Mouse (Mus musculus) limb, embryonic 14.5 days (tissue): Measurements from ENCODE around the gene Prss53. TPM values are rescaled to one million over a fixed set of nuclear protein-coding genes. Genes with fewer than 3 reads are reported as not detected.

ENCODE experiments used
- ATAC-seq: fragments of 200-750 bp; cut with Nextera tagmentation; 2 replicates; pipeline ENCODE4 v1.8.0; 2017; ENCODE audit warnings: low read depth, moderate number of reproducible peaks, moderate TSS enrichment; ENCODE audit not compliant: low FRiP score
- DNase-seq: peaks from one replicate; pipeline ENCODE4 v3.0.0-alpha.2; 2015; ENCODE audit warnings: low spot score
- H3K27ac ChIP-seq: fragments of 300-500 bp; sonication (generic); replicated peaks from 2 replicates; pipeline ENCODE4 v1.5.1; 2014; ENCODE audit warnings: low read depth, mild to moderate bottlenecking, low read length, moderate library complexity, mixed read lengths
- H3K27me3 ChIP-seq: fragments of 300-500 bp; sonication (generic); 2 replicates; pipeline ENCODE4 v1.6.1; 2014; ENCODE audit warnings: low read length, mixed read lengths; ENCODE audit not compliant: control insufficient read depth, insufficient read depth
- H3K36me3 ChIP-seq: fragments of 300-500 bp; sonication (generic); 2 replicates; pipeline ENCODE4 v1.6.1; 2014; ENCODE audit warnings: mild to moderate bottlenecking, low read length, moderate library complexity, mixed read lengths; ENCODE audit not compliant: control insufficient read depth, insufficient read depth
- H3K4me1 ChIP-seq: fragments of 300-500 bp; sonication (generic); 2 replicates; pipeline ENCODE4 v1.6.1; 2014; ENCODE audit warnings: antibody characterized with exemption, low read length, mixed read lengths; ENCODE audit not compliant: control insufficient read depth, insufficient read depth
- H3K4me2 ChIP-seq: fragments of 300-500 bp; sonication (generic); replicated peaks from 2 replicates; pipeline ENCODE4 v1.6.1; 2014; ENCODE audit warnings: low read depth, mild to moderate bottlenecking, low read length, moderate library complexity; ENCODE audit not compliant: severe bottlenecking
- H3K4me3 ChIP-seq: fragments of 300-500 bp; sonication (generic); replicated peaks from 2 replicates; pipeline ENCODE4 v1.5.1; 2014; ENCODE audit warnings: low read length
- H3K9ac ChIP-seq: fragments of 300-500 bp; sonication (generic); 2 replicates; pipeline ENCODE4 v1.6.1; 2014; ENCODE audit warnings: mild to moderate bottlenecking, low read depth, low read length, moderate library complexity; ENCODE audit not compliant: severe bottlenecking
- H3K9me3 ChIP-seq: fragments of 300-500 bp; sonication (generic); 2 replicates; pipeline ENCODE4 v1.6.1; 2016; ENCODE audit warnings: low read length; ENCODE audit not compliant: control insufficient read depth
- POLR2A ChIP-seq: fragments of 200-500 bp; IDR thresholded peaks from 2 replicates; pipeline ENCODE4 v1.8.0; 2012; ENCODE audit warnings: inconsistent platforms, mild to moderate bottlenecking, moderate library complexity, borderline replicate concordance; ENCODE audit not compliant: insufficient read depth, insufficient read length; ENCODE audit errors: extremely low read depth
- WGBS: fragments of 180-500 bp; shearing (Covaris S2); extraction: QIAGEN DNeasy Blood & Tissue Kit; methylation state at CpG from one replicate; pipeline ENCODE4 v1.1.7; 2014; 5-methylcytosine and 5-hydroxymethylcytosine counted together
- polyA plus RNA-seq, 2 experiments: library from polyadenylated mRNA; depleted of rRNA in 1 of 2; stranded (reverse) in 1 of 2; unstranded in 1 of 2; fragments of >200 nt; fragmentation: Nextera tagmentation in 1 of 2; extraction: Ambion mirVana in 1 of 2; gene quantifications; 2 replicates each; pipeline versions ENCODE4 v1.2.1 to v1.2.3; 2012 to 2014

The Prss53 gene
- polyA plus RNA-seq (2012; rRNA removed) = 6.9 and 9.6 TPM in 2 replicates
- polyA plus RNA-seq (2014; fragmentation: Nextera tagmentation; extraction: Ambion mirVana) = 1.3 and 2.0 TPM in 2 replicates

- no peak within 1 kb of the TSS for H3K4me2 ChIP-seq
- H3K27me3 ChIP-seq = no peaks in the 10 kb centered on the region
- TF ChIP-seq POLR2A = no peak
- H3K4me3 ChIP-seq = no peak within 1 kb of the TSS
- no peak for ATAC-seq
- no peak for DNase-seq
- WGBS = 23% methylated on average over 4 of the region's 4 CpGs
- peaks cover 4% of the 10 kb centered on the region for H3K4me1 ChIP-seq
- H3K27ac ChIP-seq = no peak within 1 kb of the TSS
- H3K36me3 ChIP-seq = peaks cover 66% of the 10 kb centered on the region
- no peaks in the 10 kb centered on the region for H3K9me3 ChIP-seq
- no peak within 1 kb of the TSS for H3K9ac ChIP-seq
Measured at GRCm38 (mm10) chr7:127890798-127891197, at the start of gene Prss53. Gene Prss53, minus strand, starts transcription at chr7:127890970.

GRCm38 (mm10) chr7:127936216-127936884 lies 45.6 kb upstream of the Prss53 start:
- WGBS = 59% methylated on average over 18 of the region's 18 CpGs
- ATAC-seq (no peak), DNase-seq (no peak)
- H3K27me3 ChIP-seq = no peaks in the 10 kb centered on the region
- no peak overlapping the region for H3K27ac ChIP-seq
- H3K9me3 ChIP-seq = no peaks in the 10 kb centered on the region
- TF ChIP-seq POLR2A = no peak
- H3K9ac ChIP-seq = peak overlapping the region; percentile 75
- H3K4me3 ChIP-seq = peak overlapping the region; percentile 76
- H3K4me2 ChIP-seq = peak overlapping the region; percentile 94
- no peaks in the 10 kb centered on the region for H3K36me3 ChIP-seq
- 0 out of 2 replicates have a peak, but pooled peaks cover 8% of the 10 kb centered on the region for H3K4me1 ChIP-seq

GRCm38 (mm10) chr7:127935748-127936159 lies 45.0 kb upstream of the Prss53 start:
- Histone ChIP-seq H3K27me3 (no peaks in the 10 kb centered on the region), H3K36me3 (no peaks in the 10 kb centered on the region), H3K9ac (peak overlapping the region; percentile 75), H3K4me2 (peak overlapping the region; percentile 94), H3K27ac (peak overlapping the region; percentile 79), H3K9me3 (no peaks in the 10 kb centered on the region), H3K4me1 (0 out of 2 replicates have a peak, but pooled peaks cover 8% of the 10 kb centered on the region), H3K4me3 (peak overlapping the region; percentile 76)
- TF ChIP-seq POLR2A = 0 out of 2 replicates have a peak, but pooled peaks have one; percentile 5
- DNase-seq (no peak), ATAC-seq (peak; percentile 37)
- WGBS = under 1% methylated on average over 28 of the region's 38 CpGs

- Histone ChIP-seq H3K27ac (peak overlapping the region; percentile 79), H3K4me2 (peak overlapping the region; percentile 94), H3K36me3 (no peaks in the 10 kb centered on the region), H3K27me3 (peaks cover 3% of the 10 kb centered on the region), H3K4me1 (0 out of 2 replicates have a peak, but pooled peaks cover 8% of the 10 kb centered on the region), H3K9me3 (no peaks in the 10 kb centered on the region), H3K4me3 (peak overlapping the region; percentile 76), H3K9ac (peak overlapping the region; percentile 75)
- peak; percentile 96 for ATAC-seq
- 0 out of 2 replicates have a peak, but pooled peaks have one; percentile 64 for TF ChIP-seq POLR2A
- DNase-seq = peak; percentile 95
- 7% methylated on average over 23 of the region's 32 CpGs for WGBS
Measured at GRCm38 (mm10) chr7:127935028-127935722, 44.4 kb upstream of the Prss53 start.

GRCm38 (mm10) chr7:127934075-127934474 lies 43.3 kb upstream of the Prss53 start:
- WGBS = 83% methylated on average over 5 of the region's 5 CpGs
- no peak for ATAC-seq

More at GRCm38 (mm10) chr7:127934075-127934474, 43.3 kb upstream of the Prss53 start:
- Histone ChIP-seq H3K4me3 (no peak overlapping the region), H3K4me1 (peaks cover 15% of the 10 kb centered on the region), H3K9ac (no peak overlapping the region), H3K27ac (no peak overlapping the region), H3K36me3 (no peaks in the 10 kb centered on the region), H3K4me2 (no peak overlapping the region), H3K27me3 (peaks cover 8% of the 10 kb centered on the region), H3K9me3 (no peaks in the 10 kb centered on the region)
- no peak for DNase-seq
- TF ChIP-seq POLR2A = no peak
